Mouse (Mus musculus) embryonic facial prominence, embryonic 10.5 days (tissue): ENCODE data around the gene Anapc2. TPM values are rescaled to one million over a fixed set of nuclear protein-coding genes. Genes with fewer than 3 reads are reported as not detected.

Experiments used
- DNase-seq: peaks from one replicate; pipeline ENCODE4 v3.0.0-alpha.2; 2017; ENCODE audit warnings: low spot score
- H3K27ac ChIP-seq: fragments of 300-500 bp; sonication (generic); replicated peaks from 2 replicates; pipeline ENCODE4 v1.5.1; 2016; ENCODE audit warnings: mild to moderate bottlenecking
- H3K27me3 ChIP-seq: fragments of 300-500 bp; sonication (generic); replicated peaks from 2 replicates; pipeline ENCODE4 v1.6.1; 2016; ENCODE audit warnings: low read depth, mild to moderate bottlenecking; ENCODE audit not compliant: poor library complexity, severe bottlenecking
- H3K36me3 ChIP-seq: fragments of 300-500 bp; sonication (generic); replicated peaks from 2 replicates; pipeline ENCODE4 v1.6.1; 2016; ENCODE audit warnings: mild to moderate bottlenecking, moderate library complexity
- H3K4me1 ChIP-seq: fragments of 300-500 bp; sonication (generic); 2 replicates; pipeline ENCODE4 v1.6.1; 2016
- H3K4me3 ChIP-seq: fragments of 300-500 bp; sonication (generic); 2 replicates; pipeline ENCODE4 v1.5.1; 2016; ENCODE audit warnings: mild to moderate bottlenecking, moderate library complexity
- H3K9me3 ChIP-seq: fragments of 300-500 bp; sonication (generic); 2 replicates; pipeline ENCODE4 v1.6.1; 2016; ENCODE audit warnings: mild to moderate bottlenecking
- WGBS: fragments of 180-500 bp; shearing (Covaris S2); methylation state at CpG from one replicate; pipeline ENCODE4 v1.1.7; 2016; 5-methylcytosine and 5-hydroxymethylcytosine counted together
- polyA plus RNA-seq: library from polyadenylated mRNA; unstranded; fragments of >200 nt; fragmentation: Nextera tagmentation; extraction: Ambion mirVana; gene quantifications from 2 replicates; pipeline ENCODE4 v1.2.1, GENCODE M21; 2016

Anapc2 gene
- polyA plus RNA-seq, 1 experiment from 2014 or later = 147 TPM

GRCm38 (mm10) chr2:25286837-25287636 lies 14.8 kb downstream of the Anapc2 start:
- Histone ChIP-seq H3K27me3 (peaks cover 58% of the 10 kb centered on the region), H3K9me3 (no peaks in the 10 kb centered on the region), H3K4me3 (no peak overlapping the region), H3K27ac (no peak overlapping the region), H3K4me1 (peaks cover 23% of the 10 kb centered on the region), H3K36me3 (peaks cover 47% of the 10 kb centered on the region)
- DNase-seq = no peak
- WGBS = 58% methylated on average over 7 of the region's 7 CpGs

- 88% methylated on average over 6 of the region's 6 CpGs for WGBS
- H3K4me3 ChIP-seq = no peak within 1 kb of the TSS
These were observed 15.8 kb downstream of the Anapc2 start, which contains the start of gene Tmem210 for GRCm38 (mm10) chr2:25287927-25288649. Tmem210 (plus strand) TSS chr2:25288145.

GRCm38 (mm10) chr2:25288734-25289345 lies 16.6 kb downstream of the Anapc2 start:
- peaks cover 32% of the 10 kb centered on the region for H3K4me1 ChIP-seq
- no peak for DNase-seq
- no peak overlapping the region for H3K27ac ChIP-seq
- no peak overlapping the region for H3K4me3 ChIP-seq
- no peaks in the 10 kb centered on the region for H3K9me3 ChIP-seq
- peaks cover 76% of the 10 kb centered on the region for H3K27me3 ChIP-seq
- peaks cover 29% of the 10 kb centered on the region for H3K36me3 ChIP-seq
- 86% methylated on average over 7 of the region's 7 CpGs for WGBS

More at GRCm38 (mm10) chr2:25287927-25288649, 15.8 kb downstream of the Anapc2 start, which contains the start of gene Tmem210:
- H3K4me1 ChIP-seq = peaks cover 32% of the 10 kb centered on the region
- no peak within 1 kb of the TSS for H3K27ac ChIP-seq
- H3K27me3 ChIP-seq = peaks cover 68% of the 10 kb centered on the region
- peaks cover 37% of the 10 kb centered on the region for H3K36me3 ChIP-seq
- no peaks in the 10 kb centered on the region for H3K9me3 ChIP-seq
- DNase-seq = no peak

- no peak for DNase-seq
- Histone ChIP-seq H3K4me1 (peaks cover 33% of the 10 kb centered on the region), H3K4me3 (peak within 1 kb of the TSS; percentile 29), H3K9me3 (no peaks in the 10 kb centered on the region), H3K36me3 (peaks cover 21% of the 10 kb centered on the region), H3K27ac (no peak within 1 kb of the TSS), H3K27me3 (peaks cover 84% of the 10 kb centered on the region)
- WGBS = 6% methylated on average over 11 of the region's 11 CpGs
These were observed 17.4 kb downstream of the Anapc2 start, which contains the start of gene Lrrc26 for GRCm38 (mm10) chr2:25289651-25290050. Lrrc26 (plus strand) TSS chr2:25289915.

GRCm38 (mm10) chr2:25290101-25290815 lies 18.0 kb downstream of the Anapc2 start:
- Histone ChIP-seq H3K36me3 (peaks cover 15% of the 10 kb centered on the region), H3K4me3 (peak overlapping the region; percentile 29), H3K27me3 (peaks cover 90% of the 10 kb centered on the region), H3K27ac (no peak overlapping the region), H3K9me3 (no peaks in the 10 kb centered on the region), H3K4me1 (peaks cover 35% of the 10 kb centered on the region)
- DNase-seq = peak; percentile 40
- WGBS = 2% methylated on average over 54 of the region's 54 CpGs

DNA sequence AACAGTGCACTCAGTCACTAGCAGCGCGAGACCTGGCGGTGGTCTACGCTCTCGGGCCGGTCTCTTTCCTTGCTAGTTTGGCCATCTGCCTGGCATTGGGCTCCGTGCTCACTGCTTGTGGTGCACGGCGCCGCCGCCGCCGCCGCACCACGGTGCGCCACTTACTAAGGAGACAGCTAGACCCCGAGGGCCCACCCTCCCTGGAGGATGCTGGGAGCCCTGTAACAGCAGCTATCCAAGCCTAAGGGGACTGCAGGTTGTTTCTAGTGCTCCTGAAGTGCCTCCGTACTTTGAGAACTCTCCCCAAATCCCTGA lies 18.5 kb downstream of the Anapc2 start:
- WGBS = 1% methylated on average over 18 of the region's 18 CpGs
- peak; percentile 30 for DNase-seq
- peaks cover 95% of the 10 kb centered on the region for H3K27me3 ChIP-seq
- H3K4me1 ChIP-seq = peaks cover 35% of the 10 kb centered on the region
- peaks cover 10% of the 10 kb centered on the region for H3K36me3 ChIP-seq
- no peak overlapping the region for H3K27ac ChIP-seq
- no peaks in the 10 kb centered on the region for H3K9me3 ChIP-seq
- peak overlapping the region; percentile 29 for H3K4me3 ChIP-seq

DNA sequence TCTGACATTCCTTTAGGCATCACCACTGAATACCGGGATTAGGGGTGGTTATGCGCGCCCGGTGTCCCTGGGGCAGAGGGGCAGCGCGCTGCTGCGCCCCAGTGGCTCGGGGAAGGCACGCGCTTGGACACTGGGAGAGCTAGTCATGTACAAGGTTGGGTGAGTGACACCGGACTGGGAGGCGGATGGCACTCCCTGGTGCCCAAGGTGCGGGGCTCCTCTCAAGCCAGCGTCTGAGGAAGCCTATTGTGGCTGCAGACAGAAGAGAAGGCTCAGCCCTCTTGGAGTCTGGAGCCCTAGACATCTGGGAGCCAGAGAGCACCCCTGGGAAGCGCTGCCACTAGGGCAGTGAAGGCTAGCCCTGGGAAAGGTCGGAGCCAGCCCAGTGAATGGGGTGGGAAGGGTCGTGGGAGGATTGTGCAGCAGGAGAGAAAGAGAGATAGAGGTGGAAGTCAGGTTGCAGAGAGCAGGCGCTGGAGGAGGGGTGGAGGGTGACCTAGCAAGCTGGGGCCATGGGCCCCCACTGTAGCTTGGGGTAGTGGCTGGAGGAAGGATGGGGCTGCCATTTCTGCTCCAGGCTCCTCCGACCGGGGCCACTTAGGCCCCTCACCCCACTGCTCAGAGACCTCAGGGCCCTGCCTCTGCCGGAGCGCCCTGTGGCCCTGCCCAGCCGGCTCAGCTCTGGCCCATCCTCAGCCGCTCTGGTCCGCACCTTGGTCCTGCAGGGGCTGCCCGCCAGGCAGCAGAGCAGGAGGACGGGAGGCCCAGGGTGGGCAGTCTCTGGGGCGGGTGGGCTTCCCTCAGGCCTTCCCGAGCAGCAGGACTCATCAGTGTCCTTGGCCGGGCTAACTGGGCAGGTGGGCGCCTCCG lies 19.1 kb downstream of the Anapc2 start:
- Histone ChIP-seq H3K4me1 (peaks cover 35% of the 10 kb centered on the region), H3K27me3 (peaks cover 100% of the 10 kb centered on the region), H3K4me3 (peak overlapping the region; percentile 47), H3K36me3 (peaks cover 3% of the 10 kb centered on the region), H3K27ac (no peak overlapping the region), H3K9me3 (no peaks in the 10 kb centered on the region)
- no peak for DNase-seq
- 5% methylated on average over 32 of the region's 32 CpGs for WGBS

DNA sequence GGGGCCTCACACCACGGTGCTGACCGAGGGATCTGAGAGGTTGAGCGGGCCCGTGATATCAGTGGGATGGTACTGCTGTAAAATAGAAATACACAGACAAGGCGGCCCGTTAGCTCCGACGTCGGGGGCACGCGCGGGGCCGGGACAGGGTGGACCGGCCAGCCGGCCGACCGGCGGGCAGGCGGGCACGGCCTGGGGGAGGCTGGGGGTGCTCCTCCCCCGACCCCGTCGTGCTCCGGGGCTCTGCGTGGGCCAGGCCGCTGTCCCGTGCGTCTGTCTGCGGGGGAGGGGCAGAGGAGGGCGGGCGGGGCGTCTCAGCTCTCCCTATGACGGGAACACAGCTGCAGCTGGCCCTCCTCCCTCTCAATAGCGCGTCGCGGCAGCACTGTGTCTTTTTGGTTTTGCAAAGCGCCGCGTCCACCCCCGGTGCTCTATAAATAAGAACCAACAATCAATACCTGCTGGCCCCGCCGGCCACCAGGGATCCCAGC lies 19.8 kb downstream of the Anapc2 start:
- Histone ChIP-seq H3K27me3 (peaks cover 100% of the 10 kb centered on the region), H3K27ac (no peak overlapping the region), H3K4me1 (peaks cover 35% of the 10 kb centered on the region), H3K4me3 (peak overlapping the region; percentile 47), H3K9me3 (no peaks in the 10 kb centered on the region), H3K36me3 (no peaks in the 10 kb centered on the region)
- 6% methylated on average over 43 of the region's 43 CpGs for WGBS
- peak; percentile 28 for DNase-seq

- Histone ChIP-seq H3K4me3 (peak overlapping the region; percentile 47; the same call in 1 of the 2 replicates), H3K27ac (no peak overlapping the region)
- 0% methylated on average over 1 of the region's 1 CpGs for WGBS
These were observed 20.6 kb downstream of the Anapc2 start for GRCm38 (mm10) chr2:25292856-25293255.

DNA sequence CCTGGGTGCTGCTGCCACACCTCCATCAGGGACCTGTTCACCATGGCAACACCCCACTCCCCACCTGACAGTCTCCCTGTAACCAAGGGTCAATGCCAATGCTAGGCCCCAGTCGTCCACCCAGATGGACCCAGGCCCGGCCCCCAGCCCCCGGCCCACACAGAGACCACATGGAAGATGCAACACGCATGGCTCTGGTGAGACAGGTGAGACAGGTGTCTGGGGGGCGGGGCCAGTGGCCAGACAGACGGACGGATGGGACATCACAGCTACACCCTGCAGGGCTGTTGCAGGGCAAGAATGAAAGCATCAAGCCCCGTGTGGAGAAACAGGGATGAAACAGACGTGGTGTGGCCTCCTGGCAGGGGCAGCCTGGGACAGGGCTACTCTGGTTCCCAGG lies 21.4 kb downstream of the Anapc2 start:
- H3K9me3 ChIP-seq = no peaks in the 10 kb centered on the region
- H3K4me1 ChIP-seq = peaks cover 35% of the 10 kb centered on the region
- WGBS = 77% methylated on average over 9 of the region's 9 CpGs
- H3K27ac ChIP-seq = no peak overlapping the region
- H3K36me3 ChIP-seq = no peaks in the 10 kb centered on the region
- DNase-seq = no peak
- no peak overlapping the region for H3K4me3 ChIP-seq
- H3K27me3 ChIP-seq = peaks cover 91% of the 10 kb centered on the region

More at GRCm38 (mm10) chr2:25292856-25293255, 20.6 kb downstream of the Anapc2 start:
- Histone ChIP-seq H3K9me3 (no peaks in the 10 kb centered on the region), H3K27me3 (peaks cover 99% of the 10 kb centered on the region), H3K4me1 (peaks cover 35% of the 10 kb centered on the region), H3K36me3 (no peaks in the 10 kb centered on the region)
- DNase-seq = peak; percentile 87

GRCm38 (mm10) chr2:25297093-25297492 lies 24.8 kb downstream of the Anapc2 start:
- 79% methylated on average over 8 of the region's 8 CpGs for WGBS
- Histone ChIP-seq H3K4me1 (peaks cover 11% of the 10 kb centered on the region), H3K27ac (no peak overlapping the region), H3K36me3 (no peaks in the 10 kb centered on the region), H3K9me3 (no peaks in the 10 kb centered on the region), H3K27me3 (peaks cover 62% of the 10 kb centered on the region), H3K4me3 (no peak overlapping the region)
- DNase-seq = no peak
